ENCODE assay signal across 20 mouse cellular contexts in genomic region chr13:37930621-37931020, GRCm38 (mm10).
DNase-seq lines count a peak whose midpoint lies in the region; ATAC-seq lines count a peak whose summit lies in the region.
"Had no signal": no experiment of that assay in that cellular context is flagged by ENCODE, and none has a peak within 500 bp of the region (broad histone marks: within the 10 kb centered on the region; RNA-seq: fewer than 3 reads in every experiment).

No protein-coding gene starts in this region.

- no peaks in the 10 kb centered on the region for H3K27me3 ChIP-seq in kidney, embryonic 16.5 days (ENCODE audit: insufficient read depth, low read length)
- no peaks in the 10 kb centered on the region for H3K27me3 ChIP-seq in kidney, embryonic 14.5 days (ENCODE audit: control insufficient read depth, insufficient read depth, low read length)
- no peaks in the 10 kb centered on the region for H3K27me3 ChIP-seq in midbrain, embryonic 13.5 days
- no peaks in the 10 kb centered on the region for H3K27me3 ChIP-seq in midbrain, embryonic 15.5 days (replicated peaks)
- H3K27me3 ChIP-seq: embryonic facial prominence, embryonic 13.5 days; forebrain, embryonic 12.5 days; hindbrain, embryonic 12.5 days had no signal

- no peak overlapping the region for H3K4me2 ChIP-seq in kidney, embryonic 16.5 days (replicated peaks; ENCODE audit: low read depth, low read length)
- no peak overlapping the region for H3K4me2 ChIP-seq in kidney, embryonic 14.5 days (replicated peaks; ENCODE audit: low read depth, low read length)
- H3K4me2 ChIP-seq in midbrain, embryonic 13.5 days (replicated peaks), result no peak overlapping the region
- H3K4me2 ChIP-seq in midbrain, embryonic 15.5 days, result no peak overlapping the region
- H3K4me2 ChIP-seq: embryonic facial prominence, embryonic 13.5 days; forebrain, embryonic 12.5 days; hindbrain, embryonic 12.5 days had no signal

- peaks cover 62% of the 10 kb centered on the region for H3K36me3 ChIP-seq in kidney, embryonic 16.5 days (ENCODE audit: insufficient read depth, low read length)
- H3K36me3 ChIP-seq in kidney, embryonic 14.5 days (ENCODE audit: control insufficient read depth, insufficient read depth, low read length), result peaks cover 76% of the 10 kb centered on the region
- 0 out of 2 replicates have a peak, but pooled peaks cover 10% of the 10 kb centered on the region for H3K36me3 ChIP-seq in midbrain, embryonic 13.5 days
- H3K36me3 ChIP-seq in midbrain, embryonic 15.5 days (replicated peaks), result no peaks in the 10 kb centered on the region

- H3K9me3 ChIP-seq in kidney, embryonic 16.5 days (ENCODE audit: low read length), result no peaks in the 10 kb centered on the region
- H3K9me3 ChIP-seq in kidney, embryonic 14.5 days (ENCODE audit: control insufficient read depth, low read length), result no peaks in the 10 kb centered on the region
- H3K9me3 ChIP-seq in midbrain, embryonic 13.5 days, result no peaks in the 10 kb centered on the region
- no peaks in the 10 kb centered on the region for H3K9me3 ChIP-seq in midbrain, embryonic 15.5 days
- H3K9me3 ChIP-seq: embryonic facial prominence, embryonic 13.5 days; forebrain, embryonic 12.5 days; G1E; hindbrain, embryonic 12.5 days had no signal

- H3K9ac ChIP-seq in kidney, embryonic 16.5 days (replicated peaks; ENCODE audit: low read length), result no peak overlapping the region
- no peak overlapping the region for H3K9ac ChIP-seq in kidney, embryonic 14.5 days (ENCODE audit: low read depth, low read length)
- no peak overlapping the region for H3K9ac ChIP-seq in midbrain, embryonic 13.5 days (replicated peaks)
- H3K9ac ChIP-seq in midbrain, embryonic 15.5 days, result no peak overlapping the region
- H3K9ac ChIP-seq: embryonic facial prominence, embryonic 13.5 days; forebrain, embryonic 12.5 days; hindbrain, embryonic 12.5 days had no signal

- peaks cover 8% of the 10 kb centered on the region for H3K4me1 ChIP-seq in kidney, embryonic 16.5 days (ENCODE audit: insufficient read depth, low read length)
- peaks cover 3% of the 10 kb centered on the region; the same call in 1 of the 2 replicates for H3K4me1 ChIP-seq in kidney, embryonic 14.5 days (ENCODE audit: control insufficient read depth, insufficient read depth, low read length)
- no peaks in the 10 kb centered on the region for H3K4me1 ChIP-seq in midbrain, embryonic 13.5 days (replicated peaks)
- H3K4me1 ChIP-seq in midbrain, embryonic 15.5 days, result no peaks in the 10 kb centered on the region
- H3K4me1 ChIP-seq: forebrain, embryonic 12.5 days had no signal

- WGBS in kidney, embryonic 16.5 days, result 96% methylated on average over 23 of the region's 23 CpGs
- WGBS in kidney, embryonic 14.5 days, result 96% methylated on average over 23 of the region's 23 CpGs
- WGBS in midbrain, embryonic 13.5 days, result 91% methylated on average over 23 of the region's 23 CpGs
- WGBS in midbrain, embryonic 15.5 days, result 90% methylated on average over 23 of the region's 23 CpGs

- ATAC-seq in kidney, embryonic 16.5 days (ENCODE audit: low FRiP score, low TSS enrichment), result 0 out of 2 replicates have a peak, but pooled peaks have one; percentile 11
- ATAC-seq in kidney, embryonic 14.5 days (ENCODE audit: low FRiP score, low TSS enrichment), result no peak
- 0 out of 2 replicates have a peak, but pooled peaks have one; percentile 30 for ATAC-seq in midbrain, embryonic 13.5 days
- no peak for ATAC-seq in midbrain, embryonic 15.5 days (replicated peaks)
- ATAC-seq in granulocyte monocyte progenitor cell, adult 5-6 weeks (replicated peaks; ENCODE audit: poor library complexity, severe bottlenecking), result no peak
- ATAC-seq: activated CD4-positive, CD25-positive, alpha-beta regulatory T cell, adult 4 months; forebrain, embryonic 16.5 days; hindbrain, embryonic 16.5 days had no signal

- DNase-seq in R1 (ENCODE audit: low read depth, low spot score), result peak; percentile 67
- DNase-seq in layer of hippocampus, adult 18-20 months (ENCODE audit: low spot score in 2 of 2), result no peak
- DNase-seq: cerebellum, adult 11-12 months; cerebellum, adult 9-11 months; cerebellum, postnatal 36 days; gastrocnemius, postnatal 10 days; heart, postnatal 10 days; heart, postnatal 4 days had no signal

- no peak overlapping the region for H3K27ac ChIP-seq in kidney, embryonic 16.5 days (ENCODE audit: low read length)
- no peak overlapping the region for H3K27ac ChIP-seq in kidney, embryonic 14.5 days (ENCODE audit: low read depth, low read length)
- H3K27ac ChIP-seq in midbrain, embryonic 13.5 days, result no peak overlapping the region
- H3K27ac ChIP-seq in midbrain, embryonic 15.5 days, result no peak overlapping the region
- H3K27ac ChIP-seq: embryonic facial prominence, embryonic 13.5 days; forebrain, embryonic 12.5 days; hindbrain, embryonic 12.5 days had no signal

- no peak overlapping the region for H3K4me3 ChIP-seq in kidney, embryonic 16.5 days (ENCODE audit: low read length)
- no peak overlapping the region for H3K4me3 ChIP-seq in kidney, embryonic 14.5 days (ENCODE audit: low read length)
- no peak overlapping the region for H3K4me3 ChIP-seq in midbrain, embryonic 13.5 days (replicated peaks)
- H3K4me3 ChIP-seq in midbrain, embryonic 15.5 days, result no peak overlapping the region
- H3K4me3 ChIP-seq: embryonic facial prominence, embryonic 13.5 days; forebrain, embryonic 12.5 days; hindbrain, embryonic 12.5 days had no signal

Comparison
In these comparisons a context has a peak if more than half of its experiments do, and no peak if none do; other contexts are left out.
1. ATAC-seq: peak in kidney, embryonic 16.5 days (single experiment) and midbrain, embryonic 13.5 days (single experiment); none in kidney, embryonic 14.5 days (single experiment), midbrain, embryonic 15.5 days (single experiment) and granulocyte monocyte progenitor cell, adult 5-6 weeks (single experiment).